8 mouse cellular contexts compared by ENCODE assay signal in genomic region chr12:80757751-80758558, GRCm38 (mm10). TPM values are rescaled to one million over a fixed set of nuclear protein-coding genes. Genes with fewer than 3 reads are reported as not detected.
DNase-seq lines count a peak whose midpoint lies in the region; ATAC-seq and TF ChIP-seq lines count a peak whose summit lies in the region.

No protein-coding gene starts in this region.

- no peaks in the 10 kb centered on the region for H3K36me3 ChIP-seq in intestine, embryonic 16.5 days (ENCODE audit: control insufficient read depth, insufficient read depth, low read length)

- peaks cover 25% of the 10 kb centered on the region for H3K4me1 ChIP-seq in intestine, embryonic 16.5 days (ENCODE audit: control insufficient read depth, insufficient read depth, low read length)
- peaks cover 19% of the 10 kb centered on the region for H3K4me1 ChIP-seq in olfactory bulb, adult 2 months (ENCODE audit: control insufficient read depth, insufficient read depth, low read length)

- H3K9me3 ChIP-seq in intestine, embryonic 16.5 days (ENCODE audit: control insufficient read depth, low read length) = no peaks in the 10 kb centered on the region

- no peak for TF ChIP-seq POLR2A in olfactory bulb, adult 2 months (IDR thresholded peaks at IDR 0.05; ENCODE audit: insufficient read depth, low read depth, low read length)

- H3K4me2 ChIP-seq in intestine, embryonic 16.5 days (ENCODE audit: low read depth, low read length) = peak overlapping the region; percentile 97

- peaks cover 60% of the 10 kb centered on the region for H3K27me3 ChIP-seq in intestine, embryonic 16.5 days (replicated peaks; ENCODE audit: control insufficient read depth, insufficient read depth, low read length)

- ATAC-seq in intestine, embryonic 16.5 days = peak; percentile 85
- ATAC-seq in inflammation-experienced regulatory T-cells, adult 6 months = no peak

- peak overlapping the region; percentile 33; the same call in 1 of the 2 replicates for H3K27ac ChIP-seq in intestine, embryonic 16.5 days (ENCODE audit: low read length)
- no peak overlapping the region for H3K27ac ChIP-seq in olfactory bulb, adult 2 months (ENCODE audit: insufficient read depth, low read depth, low read length)

- WGBS in intestine, embryonic 16.5 days = 5% methylated on average over 120 of the region's 122 CpGs
- WGBS in olfactory bulb, adult 2 months = 62% methylated on average over 122 of the region's 122 CpGs

- peak overlapping the region; percentile 62 for H3K4me3 ChIP-seq in intestine, embryonic 16.5 days (ENCODE audit: low read length)
- peak overlapping the region; percentile 32 for H3K4me3 ChIP-seq in olfactory bulb, adult 2 months (ENCODE audit: insufficient read depth, low read depth, low read length)

- peak; percentile 59 to 89 for DNase-seq in adrenal gland, adult (ENCODE audit: inconsistent age in 2 of 2, low spot score in 1 of 2)
- peak; percentile 69 to 72 for DNase-seq in cerebellum, postnatal 10 days
- peak; percentile 68 for DNase-seq in gastrocnemius, postnatal 25 days
- peak; percentile 62 to 64 for DNase-seq in lung, adult 18-20 months
- DNase-seq in layer of hippocampus, adult 8-10 months (ENCODE audit: low spot score in 2 of 2) = no peak

- no peak for TF ChIP-seq CTCF in olfactory bulb, adult 2 months (IDR thresholded peaks at IDR 0.05; ENCODE audit: insufficient read depth, low read depth, low read length)

- H3K9ac ChIP-seq in intestine, embryonic 16.5 days (ENCODE audit: low read depth, low read length) = peak overlapping the region; percentile 65

RNA-seq across cellular contexts. Expression of gene Ccdc177, which starts 2.5 kb away (rescaled TPM):
- not detected for total RNA-seq in gastrocnemius, postnatal 25 days (2021)
- polyA plus RNA-seq in intestine, embryonic 16.5 days (2015; fragmentation: Nextera tagmentation; extraction: Ambion mirVana) = 0.02 and 0.09 TPM in 2 replicates
- polyA plus RNA-seq in olfactory bulb, adult 2 months (2012; ENCODE audit: insufficient read depth, insufficient read length, low replicate concordance, missing spikeins) = not detected in 2 replicates
- not detected for polyA plus RNA-seq in inflammation-experienced regulatory T-cells, adult 6 months (2017; shearing (Covaris generic))
- total RNA-seq in layer of hippocampus, adult 8-10 months (2022) = 10 to 100 TPM; 15.1 to 16.6 (median 15.8) TPM

RNA-seq across cellular contexts. Expression of gene Susd6, which starts 32.4 kb away (rescaled TPM):
- total RNA-seq in gastrocnemius, postnatal 25 days (2021) = 10 to 100 TPM; 26.7 to 28.1 TPM
- 16.4 and 20.0 TPM in 2 replicates for polyA plus RNA-seq in intestine, embryonic 16.5 days (2015; fragmentation: Nextera tagmentation; extraction: Ambion mirVana)
- polyA plus RNA-seq in olfactory bulb, adult 2 months (2012; ENCODE audit: insufficient read depth, insufficient read length, low replicate concordance, missing spikeins) = not detected in 2 replicates
- polyA plus RNA-seq in inflammation-experienced regulatory T-cells, adult 6 months (2017; shearing (Covaris generic)) = 10 to 100 TPM; 21.2 to 32.8 (median 26.7) TPM
- total RNA-seq in layer of hippocampus, adult 8-10 months (2022) = 10 to 100 TPM; 62.8 to 67.0 (median 65.0) TPM

Comparison
In these comparisons a context has a peak if more than half of its experiments do, and no peak if none do; other contexts are left out.
1. DNase-seq: peak in adrenal gland, adult (2 of 2), cerebellum, postnatal 10 days (2 of 2), gastrocnemius, postnatal 25 days (single experiment) and lung, adult 18-20 months (2 of 2); none in layer of hippocampus, adult 8-10 months (0 of 2).